Mouse (Mus musculus) c-Kit-negative CD71-positive TER-119-positive erythroid progenitor cells, embryonic 14.5 days (primary cell): ENCODE measurements around the gene Aloxe3.

Source experiments
- DNase-seq: peaks from one replicate; pipeline ENCODE4 v3.0.0-alpha.2; 2013; ENCODE audit warnings: low read depth, low spot score

Gene Aloxe3

DNA sequence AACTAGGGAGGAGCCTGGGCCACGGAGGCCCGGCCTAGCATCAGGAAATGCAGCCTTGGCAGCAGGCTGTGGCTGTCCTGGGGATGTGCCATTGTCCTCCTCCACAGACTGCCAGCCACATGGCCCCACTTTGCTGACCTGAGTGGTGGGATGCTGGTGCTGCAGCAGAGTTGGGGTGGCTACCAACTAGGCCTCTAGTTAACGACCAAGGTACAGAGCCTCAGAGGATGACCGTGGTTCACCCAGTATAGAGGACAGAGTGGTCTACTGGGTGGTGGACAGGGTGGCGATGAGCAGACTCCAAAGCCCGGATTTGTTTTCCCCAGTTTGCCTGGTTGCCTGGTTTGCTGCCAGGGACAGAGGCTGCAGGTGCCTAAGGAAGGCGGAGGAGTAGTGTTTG, 49.0 kb downstream of the Aloxe3 start:
- DNase-seq: no peak

- no peak for DNase-seq
These were observed 52.8 kb downstream of the Aloxe3 start for GRCm38 (mm10) chr11:69178525-69178924.

DNA sequence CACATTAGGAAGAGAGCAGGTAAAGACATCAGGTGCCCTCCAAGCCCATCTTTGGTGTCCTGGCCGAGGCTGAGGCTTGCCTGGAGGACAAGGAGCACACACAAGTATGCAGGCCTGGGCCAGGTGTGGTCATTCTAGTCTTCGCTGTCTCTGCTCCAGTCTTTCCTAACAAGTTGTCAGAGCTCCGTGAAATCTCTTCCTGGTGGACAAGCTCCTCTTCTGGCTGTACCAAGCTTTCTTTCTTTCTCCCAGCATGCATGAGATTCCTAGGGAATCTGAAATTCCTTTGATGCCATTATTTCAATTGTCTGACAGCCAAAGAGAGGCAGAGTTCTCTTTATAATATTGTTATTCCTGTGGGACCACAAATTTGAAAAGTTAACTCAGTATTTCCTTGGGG, 53.8 kb downstream of the Aloxe3 start:
- DNase-seq: no peak

- no peak for DNase-seq
These were observed 54.4 kb downstream of the Aloxe3 start for GRCm38 (mm10) chr11:69180120-69180519.

GRCm38 (mm10) chr11:69185031-69185430, 59.3 kb downstream of the Aloxe3 start:
- no peak for DNase-seq

DNA sequence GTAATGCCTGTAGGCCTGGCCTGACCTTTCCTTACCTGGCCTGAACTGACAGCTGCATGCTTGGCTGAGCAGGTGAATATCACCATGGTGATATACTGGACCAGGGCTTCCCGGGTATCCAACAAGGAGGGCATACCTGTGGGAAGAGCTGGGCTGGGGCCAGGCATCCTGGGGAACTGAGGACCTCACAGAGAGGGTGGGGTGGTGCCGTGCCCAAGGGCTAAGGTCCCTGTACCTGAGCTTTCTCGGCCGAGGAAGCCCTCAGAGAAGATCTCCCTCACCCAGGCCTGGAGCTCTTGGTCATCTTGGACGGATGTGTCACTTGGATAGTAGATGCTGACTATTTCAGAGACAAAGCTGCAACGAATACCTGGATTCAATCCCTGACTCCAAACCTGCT, 60.2 kb downstream of the Aloxe3 start:
- DNase-seq: no peak

- no peak for DNase-seq
These were observed 67.1 kb downstream of the Aloxe3 start for GRCm38 (mm10) chr11:69192840-69193239.

- DNase-seq: no peak
These were observed 71.1 kb downstream of the Aloxe3 start for GRCm38 (mm10) chr11:69196766-69197165.

DNA sequence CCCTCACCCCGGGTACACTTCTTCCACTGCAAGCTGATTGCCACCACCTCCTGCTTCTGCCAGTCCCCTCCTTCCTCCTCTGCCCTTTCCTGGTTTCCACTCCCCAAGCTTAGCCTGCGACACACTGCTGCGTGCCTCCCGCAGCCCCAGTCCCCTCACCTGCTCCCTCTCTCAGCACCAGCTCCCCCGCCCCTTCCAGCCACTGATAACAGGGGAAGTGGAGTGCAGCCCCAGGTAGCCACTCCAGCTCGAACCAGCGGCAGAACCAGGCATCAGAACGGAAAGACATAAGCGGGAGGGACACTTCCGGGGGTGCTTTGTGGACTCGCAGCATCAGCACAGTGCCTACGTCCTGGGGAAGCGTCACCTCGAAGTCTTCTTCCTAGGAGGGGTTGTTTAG, 71.5 kb downstream of the Aloxe3 start:
- DNase-seq: no peak

DNA sequence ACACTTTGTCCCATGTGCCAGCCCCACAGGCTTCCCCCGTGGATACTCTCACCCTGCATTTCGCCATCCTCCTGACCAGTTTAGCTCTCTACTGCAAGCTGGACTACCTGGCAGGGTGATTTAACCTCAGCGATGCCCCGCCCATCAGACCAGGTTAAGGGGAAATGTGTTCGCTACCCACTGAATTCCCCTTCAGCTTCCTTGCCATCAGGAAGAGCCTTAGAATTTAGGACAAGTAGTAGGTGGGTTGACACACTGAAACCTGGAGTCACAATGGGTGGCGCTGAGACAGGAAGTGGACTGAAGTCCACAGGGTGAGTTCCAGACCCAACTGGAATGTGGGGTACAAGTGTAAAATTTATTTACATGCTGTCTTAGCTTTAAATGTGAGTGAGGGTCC, 72.0 kb downstream of the Aloxe3 start, which contains the start of gene Alox8:
Alox8 (minus strand) TSS at position 101 of the 400 bp plus-strand sequence.
- DNase-seq: no peak
